ENCODE assay signal across 8 mouse cellular contexts in genomic region chr19:15800856-15801706, GRCm38 (mm10).
A peak's percentile ranks its signal among the peaks of the same experiment; 100 is the strongest.
DNase-seq lines count a peak whose midpoint lies in the region; ATAC-seq lines count a peak whose summit lies in the region.

No protein-coding gene starts in this region.

- H3K4me2 ChIP-seq in embryonic facial prominence, embryonic 14.5 days (ENCODE audit: low read depth, low read length): peak overlapping the region; percentile 61
- peak overlapping the region; percentile 73 for H3K4me2 ChIP-seq in heart, embryonic 13.5 days
- H3K4me2 ChIP-seq in lung, embryonic 15.5 days: peak overlapping the region; percentile 61

- peak overlapping the region; percentile 30 for H3K4me3 ChIP-seq in embryonic facial prominence, embryonic 14.5 days (ENCODE audit: low read depth, low read length)
- H3K4me3 ChIP-seq in heart, embryonic 13.5 days: peak overlapping the region; percentile 47
- H3K4me3 ChIP-seq in lung, embryonic 15.5 days: peak overlapping the region; percentile 31

- DNase-seq in ovary, postnatal 36 days (ENCODE audit: low spot score): peak; percentile 11
- DNase-seq in ovary, adult 18-20 months (ENCODE audit: low spot score): no peak
- DNase-seq in embryonic facial prominence, embryonic 14.5 days (ENCODE audit: low spot score): peak; percentile 81
- DNase-seq in layer of hippocampus, postnatal 10 days (ENCODE audit: low spot score in 2 of 2): peak; percentile 71 to 79
- peak; percentile 87 for DNase-seq in right cerebral cortex, adult 18-20 months
- DNase-seq in thymus, adult 18-20 months: no peak

- peak overlapping the region; percentile 49; the same call in 1 of the 2 replicates for H3K27ac ChIP-seq in embryonic facial prominence, embryonic 14.5 days (replicated peaks; ENCODE audit: low read depth, low read length)
- H3K27ac ChIP-seq in heart, embryonic 13.5 days (replicated peaks): no peak overlapping the region
- no peak overlapping the region for H3K27ac ChIP-seq in lung, embryonic 15.5 days

- H3K4me1 ChIP-seq in embryonic facial prominence, embryonic 14.5 days (ENCODE audit: control insufficient read depth, insufficient read depth, low read length): peaks cover 13% of the 10 kb centered on the region
- peaks cover 8% of the 10 kb centered on the region for H3K4me1 ChIP-seq in heart, embryonic 13.5 days
- peaks cover 16% of the 10 kb centered on the region for H3K4me1 ChIP-seq in lung, embryonic 15.5 days

- H3K9ac ChIP-seq in embryonic facial prominence, embryonic 14.5 days (ENCODE audit: low read depth, low read length): 0 out of 2 replicates have a peak overlapping the region, but pooled peaks have one; percentile 10
- peak overlapping the region; percentile 12; the same call in 1 of the 2 replicates for H3K9ac ChIP-seq in heart, embryonic 13.5 days
- H3K9ac ChIP-seq in lung, embryonic 15.5 days: 0 out of 2 replicates have a peak overlapping the region, but pooled peaks have one; percentile 7

- 16% methylated on average over 16 of the region's 16 CpGs for WGBS in embryonic facial prominence, embryonic 14.5 days
- WGBS in heart, embryonic 13.5 days: 23% methylated on average over 16 of the region's 16 CpGs
- 18% methylated on average over 16 of the region's 16 CpGs for WGBS in lung, embryonic 15.5 days

- no peaks in the 10 kb centered on the region for H3K36me3 ChIP-seq in embryonic facial prominence, embryonic 14.5 days (ENCODE audit: control insufficient read depth, insufficient read depth, low read length)
- no peaks in the 10 kb centered on the region for H3K36me3 ChIP-seq in heart, embryonic 13.5 days
- no peaks in the 10 kb centered on the region for H3K36me3 ChIP-seq in lung, embryonic 15.5 days

- H3K9me3 ChIP-seq in embryonic facial prominence, embryonic 14.5 days (ENCODE audit: control insufficient read depth, low read length): no peaks in the 10 kb centered on the region
- no peaks in the 10 kb centered on the region for H3K9me3 ChIP-seq in heart, embryonic 13.5 days
- H3K9me3 ChIP-seq in lung, embryonic 15.5 days: no peaks in the 10 kb centered on the region

- H3K27me3 ChIP-seq in embryonic facial prominence, embryonic 14.5 days (replicated peaks; ENCODE audit: control insufficient read depth, insufficient read depth, low read length): peaks cover 12% of the 10 kb centered on the region
- peaks cover 40% of the 10 kb centered on the region for H3K27me3 ChIP-seq in heart, embryonic 13.5 days (replicated peaks)
- peaks cover 10% of the 10 kb centered on the region; the same call in 1 of the 2 replicates for H3K27me3 ChIP-seq in lung, embryonic 15.5 days

- ATAC-seq in embryonic facial prominence, embryonic 14.5 days (ENCODE audit: low read depth): peak; percentile 75; the same call in 1 of the 2 replicates
- ATAC-seq in heart, embryonic 13.5 days (ENCODE audit: extremely low read depth, insufficient number of reproducible peaks, low FRiP score, low TSS enrichment): no peak
- ATAC-seq in lung, embryonic 15.5 days (ENCODE audit: borderline replicate concordance, extremely low read depth, low FRiP score, low TSS enrichment): peak; percentile 79

Comparison
In these comparisons a context has a peak if more than half of its experiments do, and no peak if none do; other contexts are left out.
1. DNase-seq: peak in ovary, postnatal 36 days (single experiment), embryonic facial prominence, embryonic 14.5 days (single experiment), layer of hippocampus, postnatal 10 days (2 of 2) and right cerebral cortex, adult 18-20 months (single experiment); none in ovary, adult 18-20 months (single experiment) and thymus, adult 18-20 months (0 of 2).
2. Peak in every context shown above with its lines, with median percentiles within 50 percentile points of each other: H3K4me2 ChIP-seq, H3K4me3 ChIP-seq and H3K9ac ChIP-seq.